Mouse (Mus musculus) liver, embryonic 11.5 days (tissue): ENCODE results near the gene Runx3. TPM values are rescaled to one million over a fixed set of nuclear protein-coding genes. Genes with fewer than 3 reads are reported as not detected.

Source experiments
- ATAC-seq: fragments of 200-750 bp; cut with Nextera tagmentation; replicated peaks from 2 replicates; pipeline ENCODE4 v1.8.0; 2017; ENCODE audit warnings: moderate number of reproducible peaks, mild to moderate bottlenecking, moderate TSS enrichment, moderate library complexity; ENCODE audit not compliant: low FRiP score
- DNase-seq: peaks from one replicate; pipeline ENCODE4 v3.0.0-alpha.2; 2017; ENCODE audit warnings: low spot score
- H3K27ac ChIP-seq: fragments of 300-500 bp; sonication (generic); 2 replicates; pipeline ENCODE4 v1.5.1; 2014; ENCODE audit warnings: mild to moderate bottlenecking, low read depth, low read length, control low read depth
- H3K27me3 ChIP-seq: fragments of 300-500 bp; sonication (generic); replicated peaks from 2 replicates; pipeline ENCODE4 v1.6.1; 2014; ENCODE audit warnings: low read length, mixed read lengths; ENCODE audit not compliant: control insufficient read depth, insufficient read depth
- H3K36me3 ChIP-seq: fragments of 300-500 bp; sonication (generic); 2 replicates; pipeline ENCODE4 v1.6.1; 2014; ENCODE audit warnings: mild to moderate bottlenecking, low read length, moderate library complexity, mixed read lengths; ENCODE audit not compliant: control insufficient read depth, insufficient read depth
- H3K4me1 ChIP-seq: fragments of 300-500 bp; sonication (generic); replicated peaks from 2 replicates; pipeline ENCODE4 v1.6.1; 2014; ENCODE audit warnings: low read length, mixed read lengths; ENCODE audit not compliant: control insufficient read depth, insufficient read depth
- H3K4me2 ChIP-seq: fragments of 300-500 bp; sonication (generic); 2 replicates; pipeline ENCODE4 v1.6.1; 2014; ENCODE audit warnings: mild to moderate bottlenecking, control low read depth, moderate library complexity
- H3K4me3 ChIP-seq: fragments of 300-500 bp; sonication (generic); 2 replicates; pipeline ENCODE4 v1.5.1; 2014; ENCODE audit warnings: low read depth, low read length, control low read depth
- H3K9ac ChIP-seq: fragments of 300-500 bp; sonication (generic); 2 replicates; pipeline ENCODE4 v1.6.1; 2014; ENCODE audit warnings: low read depth, low read length, control low read depth
- H3K9me3 ChIP-seq: fragments of 300-500 bp; sonication (generic); 2 replicates; pipeline ENCODE4 v1.6.1; 2016; ENCODE audit warnings: low read length, inconsistent platforms, mixed read lengths; ENCODE audit not compliant: control insufficient read depth
- WGBS: fragments of 180-500 bp; shearing (Covaris S2); extraction: QIAGEN DNeasy Blood & Tissue Kit; methylation state at CpG from one replicate; pipeline ENCODE4 v1.1.7; 2014; 5-methylcytosine and 5-hydroxymethylcytosine counted together
- polyA plus RNA-seq: library from polyadenylated mRNA; unstranded; fragments of >200 nt; fragmentation: Nextera tagmentation; extraction: Ambion mirVana; gene quantifications from 2 replicates; pipeline ENCODE4 v1.2.1, GENCODE M21; 2014

Runx3 gene
- polyA plus RNA-seq, 1 experiment from 2014 or later: 0.71 TPM

- H3K27me3 ChIP-seq: peaks cover 25% of the 10 kb centered on the region
- H3K9ac ChIP-seq: no peak overlapping the region
- H3K9me3 ChIP-seq: no peaks in the 10 kb centered on the region
- H3K27ac ChIP-seq: no peak overlapping the region
- H3K36me3 ChIP-seq: no peaks in the 10 kb centered on the region
- DNase-seq (no peak), ATAC-seq (no peak)
- H3K4me3 ChIP-seq: no peak overlapping the region
- peaks cover 4% of the 10 kb centered on the region; the same call in 1 of the 2 replicates for H3K4me1 ChIP-seq
- no peak overlapping the region for H3K4me2 ChIP-seq
- 55% methylated on average over 4 of the region's 4 CpGs for WGBS
These were observed 13.3 kb downstream of the Runx3 start for GRCm38 (mm10) chr4:135133711-135134110.

DNA sequence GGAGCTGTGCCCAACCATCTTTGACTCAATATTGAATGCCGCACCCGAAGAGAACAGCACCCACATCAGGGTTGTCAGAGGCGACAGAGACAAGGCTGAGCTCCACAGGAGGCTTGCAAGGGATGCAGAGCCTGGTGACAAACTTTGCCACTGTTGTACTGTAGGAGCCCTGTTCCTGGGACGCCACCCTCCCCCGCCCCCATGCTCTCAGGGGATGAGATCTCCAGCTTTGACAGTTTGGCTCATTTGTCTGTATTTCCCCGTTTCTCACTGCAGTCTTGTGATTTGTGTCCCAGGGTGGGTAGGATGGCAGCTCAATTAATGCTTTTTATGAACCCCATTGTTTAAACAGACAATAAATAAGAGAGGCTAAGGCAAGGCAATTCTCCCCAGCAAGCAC is 14.9 kb downstream of the Runx3 start:
- ATAC-seq (no peak), DNase-seq (no peak)
- no peak overlapping the region for H3K27ac ChIP-seq
- H3K9me3 ChIP-seq: no peaks in the 10 kb centered on the region
- H3K9ac ChIP-seq: no peak overlapping the region
- no peak overlapping the region for H3K4me3 ChIP-seq
- WGBS: 71% methylated on average over 6 of the region's 6 CpGs
- H3K4me1 ChIP-seq: no peaks in the 10 kb centered on the region
- no peaks in the 10 kb centered on the region for H3K36me3 ChIP-seq
- H3K27me3 ChIP-seq: peaks cover 37% of the 10 kb centered on the region
- H3K4me2 ChIP-seq: no peak overlapping the region

- Histone ChIP-seq H3K27ac (no peak overlapping the region), H3K4me3 (no peak overlapping the region), H3K9ac (no peak overlapping the region), H3K4me2 (no peak overlapping the region), H3K27me3 (peaks cover 46% of the 10 kb centered on the region), H3K9me3 (no peaks in the 10 kb centered on the region), H3K4me1 (peaks cover 4% of the 10 kb centered on the region; the same call in 1 of the 2 replicates), H3K36me3 (no peaks in the 10 kb centered on the region)
- 61% methylated on average over 8 of the region's 8 CpGs for WGBS
- DNase-seq (no peak), ATAC-seq (no peak)
These were observed 15.8 kb downstream of the Runx3 start for GRCm38 (mm10) chr4:135136202-135136601.

DNA sequence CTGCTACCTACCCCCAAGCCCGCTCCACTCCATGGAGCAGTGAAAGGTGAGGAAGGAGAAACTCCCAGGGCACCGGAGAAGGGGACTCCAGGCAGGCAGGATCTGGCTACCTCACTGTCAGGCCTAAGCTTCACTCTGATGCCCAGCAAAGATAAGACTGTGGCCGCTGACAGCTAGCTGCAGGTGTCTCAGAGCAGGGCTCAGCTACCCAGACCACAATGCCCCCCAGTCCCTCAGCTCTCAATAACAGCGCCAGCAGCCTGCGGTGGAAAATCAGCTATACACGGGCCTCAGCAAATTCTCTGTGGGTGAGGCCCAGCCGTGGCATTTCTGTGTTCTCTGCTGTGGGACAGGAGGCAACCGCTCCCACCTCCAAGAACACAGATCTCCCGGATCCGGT is 16.2 kb downstream of the Runx3 start:
- no peak for DNase-seq
- Histone ChIP-seq H3K4me1 (peaks cover 4% of the 10 kb centered on the region; the same call in 1 of the 2 replicates), H3K9ac (no peak overlapping the region), H3K4me2 (no peak overlapping the region), H3K4me3 (no peak overlapping the region), H3K36me3 (no peaks in the 10 kb centered on the region), H3K9me3 (no peaks in the 10 kb centered on the region), H3K27me3 (peaks cover 50% of the 10 kb centered on the region), H3K27ac (no peak overlapping the region)
- WGBS: 66% methylated on average over 10 of the region's 10 CpGs
- no peak for ATAC-seq

GRCm38 (mm10) chr4:135140647-135141515 is 20.4 kb downstream of the Runx3 start:
- DNase-seq (no peak), ATAC-seq (no peak)
- H3K27ac ChIP-seq: no peak overlapping the region
- no peak overlapping the region for H3K4me2 ChIP-seq
- H3K27me3 ChIP-seq: peaks cover 85% of the 10 kb centered on the region
- peaks cover 4% of the 10 kb centered on the region; the same call in 1 of the 2 replicates for H3K4me1 ChIP-seq
- H3K9me3 ChIP-seq: no peaks in the 10 kb centered on the region
- no peak overlapping the region for H3K9ac ChIP-seq
- 2% methylated on average over 25 of the region's 25 CpGs for WGBS
- H3K36me3 ChIP-seq: no peaks in the 10 kb centered on the region
- no peak overlapping the region for H3K4me3 ChIP-seq

DNA sequence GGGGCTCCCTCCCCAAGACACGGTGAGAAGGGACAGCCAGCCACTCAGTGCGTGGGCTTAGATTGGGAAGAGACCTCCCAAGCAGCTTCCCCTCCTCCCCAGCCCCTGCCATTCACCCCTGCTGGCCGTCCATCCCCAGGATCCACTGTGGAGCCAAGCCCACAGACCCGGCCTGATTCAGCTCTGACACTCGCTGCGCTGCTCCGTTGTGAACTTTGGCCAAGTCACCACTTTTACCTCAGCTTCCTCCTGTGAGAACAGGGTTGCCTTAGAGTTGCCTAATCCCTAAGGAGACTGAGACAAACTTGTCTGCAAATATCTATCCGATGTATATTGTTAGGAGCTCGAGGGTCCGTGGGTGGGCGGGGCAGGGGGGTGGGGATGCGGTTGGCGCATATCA is 21.3 kb downstream of the Runx3 start:
- 6% methylated on average over 13 of the region's 13 CpGs for WGBS
- Histone ChIP-seq H3K36me3 (no peaks in the 10 kb centered on the region), H3K4me1 (peaks cover 4% of the 10 kb centered on the region; the same call in 1 of the 2 replicates), H3K27me3 (peaks cover 91% of the 10 kb centered on the region), H3K27ac (no peak overlapping the region), H3K9me3 (no peaks in the 10 kb centered on the region), H3K9ac (no peak overlapping the region), H3K4me2 (no peak overlapping the region), H3K4me3 (no peak overlapping the region)
- DNase-seq: no peak
- ATAC-seq: no peak

DNA sequence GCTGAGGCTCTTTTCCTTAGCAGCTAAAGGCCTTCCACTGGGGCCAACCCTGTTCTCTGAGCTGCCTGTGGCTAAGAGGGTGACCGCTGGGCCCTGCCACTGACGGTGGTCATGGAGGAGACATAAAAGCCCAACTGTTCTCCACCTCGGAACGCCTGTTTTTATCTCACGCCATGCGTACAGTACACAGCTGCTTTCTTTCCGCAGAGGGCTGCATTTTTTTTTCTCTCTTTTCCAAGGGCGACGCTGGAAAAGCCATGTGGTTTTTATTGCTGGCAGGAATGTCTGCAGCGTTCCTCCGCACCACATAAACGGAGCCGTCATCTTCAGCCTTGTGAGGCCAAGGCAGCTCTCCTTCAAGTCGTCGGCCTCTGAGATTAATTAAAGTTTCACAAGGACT is 26.3 kb downstream of the Runx3 start:
- Histone ChIP-seq H3K9ac (no peak overlapping the region), H3K27me3 (peaks cover 94% of the 10 kb centered on the region), H3K4me2 (no peak overlapping the region), H3K27ac (no peak overlapping the region), H3K4me3 (no peak overlapping the region), H3K36me3 (no peaks in the 10 kb centered on the region), H3K4me1 (no peaks in the 10 kb centered on the region), H3K9me3 (no peaks in the 10 kb centered on the region)
- WGBS: 36% methylated on average over 15 of the region's 15 CpGs
- ATAC-seq: no peak
- no peak for DNase-seq

DNA sequence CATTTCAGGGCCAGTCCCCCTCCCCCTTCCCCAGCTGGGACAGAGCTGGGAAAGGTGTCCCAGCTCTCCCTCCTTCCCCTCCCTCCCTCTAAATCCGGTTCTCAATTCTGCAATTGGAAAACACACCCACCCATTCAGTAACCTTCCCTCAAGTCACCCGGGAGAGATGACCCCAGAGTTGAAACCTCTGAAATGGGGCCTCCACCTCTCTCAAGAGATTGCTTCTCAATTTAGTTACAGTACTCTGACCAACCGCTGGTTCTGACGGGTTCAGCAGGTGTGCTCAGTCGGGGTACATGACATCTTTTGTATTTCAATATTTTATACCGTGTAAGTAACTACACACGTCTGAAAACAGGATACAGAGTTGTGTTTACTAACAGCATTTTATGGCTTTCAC is 28.2 kb downstream of the Runx3 start:
- no peak for ATAC-seq
- 10% methylated on average over 7 of the region's 7 CpGs for WGBS

More for the DNA sequence above, 28.2 kb downstream of the Runx3 start:
- Histone ChIP-seq H3K27ac (no peak overlapping the region), H3K4me1 (0 out of 2 replicates have a peak, but pooled peaks cover 6% of the 10 kb centered on the region), H3K27me3 (peaks cover 95% of the 10 kb centered on the region), H3K4me3 (no peak overlapping the region), H3K4me2 (no peak overlapping the region), H3K9ac (no peak overlapping the region), H3K9me3 (no peaks in the 10 kb centered on the region), H3K36me3 (no peaks in the 10 kb centered on the region)
- no peak for DNase-seq
